Mouse (Mus musculus) lung, embryonic 15.5 days (tissue): ENCODE results near the gene Lrrc56. TPM values are rescaled to one million over a fixed set of nuclear protein-coding genes. Genes with fewer than 3 reads are reported as not detected.
A peak's percentile ranks its signal among the peaks of the same experiment; 100 is the strongest.

ENCODE experiments used
- ATAC-seq: fragments of 200-750 bp; cut with Nextera tagmentation; 2 replicates; pipeline ENCODE4 v1.8.0; 2017; ENCODE audit warnings: moderate number of reproducible peaks, borderline replicate concordance; ENCODE audit not compliant: low FRiP score, low TSS enrichment; ENCODE audit errors: extremely low read depth
- H3K27ac ChIP-seq: fragments of 300-500 bp; sonication (generic); 2 replicates; pipeline ENCODE4 v1.5.1; 2015; ENCODE audit warnings: moderate library complexity, mild to moderate bottlenecking, inconsistent platforms
- H3K27me3 ChIP-seq: fragments of 300-500 bp; sonication (generic); 2 replicates; pipeline ENCODE4 v1.6.1; 2015; ENCODE audit warnings: inconsistent platforms
- H3K36me3 ChIP-seq: fragments of 300-500 bp; sonication (generic); 2 replicates; pipeline ENCODE4 v1.6.1; 2015; ENCODE audit warnings: inconsistent platforms
- H3K4me1 ChIP-seq: fragments of 300-500 bp; sonication (generic); 2 replicates; pipeline ENCODE4 v1.6.1; 2015; ENCODE audit warnings: inconsistent platforms
- H3K4me2 ChIP-seq: fragments of 300-500 bp; sonication (generic); 2 replicates; pipeline ENCODE4 v1.6.1; 2015; ENCODE audit warnings: inconsistent platforms, mild to moderate bottlenecking, moderate library complexity
- H3K4me3 ChIP-seq: fragments of 300-500 bp; sonication (generic); 2 replicates; pipeline ENCODE4 v1.5.1; 2015; ENCODE audit warnings: mild to moderate bottlenecking, inconsistent platforms
- H3K9ac ChIP-seq: fragments of 300-500 bp; sonication (generic); 2 replicates; pipeline ENCODE4 v1.6.1; 2015; ENCODE audit warnings: inconsistent platforms
- H3K9me3 ChIP-seq: fragments of 300-500 bp; sonication (generic); 2 replicates; pipeline ENCODE4 v1.6.1; 2016; ENCODE audit warnings: inconsistent platforms
- WGBS: fragments of 180-500 bp; shearing (Covaris S2); methylation state at CpG from one replicate; pipeline ENCODE4 v1.1.7; 2015; 5-methylcytosine and 5-hydroxymethylcytosine counted together
- polyA plus RNA-seq: library from polyadenylated mRNA; unstranded; fragments of >200 nt; fragmentation: Nextera tagmentation; extraction: Ambion mirVana; gene quantifications from 2 replicates; pipeline ENCODE4 v1.2.1, GENCODE M21; 2015

The Lrrc56 gene
- 5.8 and 6.9 TPM in 2 replicates for polyA plus RNA-seq

DNA sequence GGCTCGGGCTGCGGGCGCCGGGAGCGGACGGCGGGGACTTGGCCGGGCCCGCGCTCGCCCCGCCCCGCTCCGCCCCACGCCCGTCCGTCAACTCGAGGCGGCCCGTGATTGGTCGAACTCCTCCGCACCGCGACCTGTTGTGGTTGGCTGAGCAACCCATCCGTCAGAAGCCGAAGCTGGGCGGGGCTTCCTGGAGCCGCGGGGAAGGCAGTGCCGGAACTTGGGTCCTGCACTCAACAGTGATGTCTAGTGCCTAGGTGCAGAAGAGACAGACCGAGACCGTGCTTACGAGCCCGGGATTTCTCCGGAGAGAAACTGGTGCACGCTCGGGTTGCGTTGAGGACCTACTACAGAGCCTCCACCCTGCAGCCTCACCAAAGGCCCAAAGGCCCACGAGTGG is at the start of gene Lrrc56, which contains the start of gene Hras:
Lrrc56 (plus strand) TSS at position 210 of the 400 bp plus-strand sequence.
Hras (minus strand) TSS at position 58 of the 400 bp plus-strand sequence.
- peaks cover 32% of the 10 kb centered on the region for H3K36me3 ChIP-seq
- peak within 1 kb of the TSS; percentile 95 for H3K4me2 ChIP-seq
- no peaks in the 10 kb centered on the region; the same call in 1 of the 2 replicates for H3K27me3 ChIP-seq
- no peaks in the 10 kb centered on the region for H3K9me3 ChIP-seq
- peaks cover 25% of the 10 kb centered on the region for H3K4me1 ChIP-seq
- ATAC-seq: peak; percentile 94
- WGBS: 0% methylated on average over 28 of the region's 39 CpGs
- H3K9ac ChIP-seq: peak within 1 kb of the TSS; percentile 97
- H3K27ac ChIP-seq: peak within 1 kb of the TSS; percentile 88
- H3K4me3 ChIP-seq: peak within 1 kb of the TSS; percentile 92

- no peak overlapping the region for H3K27ac ChIP-seq
- H3K9ac ChIP-seq: no peak overlapping the region
- peaks cover 17% of the 10 kb centered on the region for H3K36me3 ChIP-seq
- ATAC-seq: no peak
- H3K4me2 ChIP-seq: no peak overlapping the region
- no peaks in the 10 kb centered on the region for H3K9me3 ChIP-seq
- H3K27me3 ChIP-seq: no peaks in the 10 kb centered on the region
- no peak overlapping the region for H3K4me3 ChIP-seq
- H3K4me1 ChIP-seq: no peaks in the 10 kb centered on the region
- 83% methylated on average over 3 of the region's 3 CpGs for WGBS
These were observed 49.3 kb upstream of the Lrrc56 start for GRCm38 (mm10) chr7:141144650-141145049.

DNA sequence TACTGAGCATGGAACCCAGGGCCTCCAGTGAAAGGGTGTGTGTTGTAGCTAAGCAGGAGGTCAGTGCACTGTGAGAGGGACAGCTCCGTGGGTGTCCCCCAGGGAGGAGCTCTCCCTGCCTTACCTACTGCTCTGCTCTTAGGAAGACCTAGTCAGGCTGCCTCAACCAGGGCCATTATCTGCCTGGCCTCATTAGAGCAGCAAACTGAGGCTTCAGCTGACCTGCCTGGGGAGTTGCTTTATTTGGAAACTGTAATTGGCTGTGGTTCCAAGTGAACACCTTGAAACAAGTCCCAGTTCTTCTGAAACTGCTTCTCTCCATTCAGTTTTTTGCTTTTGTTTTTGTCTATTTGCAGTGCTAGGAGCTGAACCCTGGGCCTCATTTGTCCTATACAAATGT is 48.6 kb upstream of the Lrrc56 start:
- Histone ChIP-seq H3K9ac (no peak overlapping the region), H3K4me3 (no peak overlapping the region)

GRCm38 (mm10) chr7:141146043-141146595 is 47.8 kb upstream of the Lrrc56 start:
- Histone ChIP-seq H3K4me1 (no peaks in the 10 kb centered on the region), H3K36me3 (peaks cover 19% of the 10 kb centered on the region), H3K4me3 (no peak overlapping the region), H3K9ac (no peak overlapping the region), H3K9me3 (no peaks in the 10 kb centered on the region), H3K27ac (no peak overlapping the region), H3K4me2 (no peak overlapping the region), H3K27me3 (no peaks in the 10 kb centered on the region)
- ATAC-seq: no peak
- 94% methylated on average over 12 of the region's 12 CpGs for WGBS

More for the DNA sequence above, 48.6 kb upstream of the Lrrc56 start:
- ATAC-seq: no peak
- Histone ChIP-seq H3K4me2 (no peak overlapping the region), H3K4me1 (no peaks in the 10 kb centered on the region), H3K27me3 (no peaks in the 10 kb centered on the region), H3K27ac (no peak overlapping the region), H3K36me3 (peaks cover 17% of the 10 kb centered on the region), H3K9me3 (no peaks in the 10 kb centered on the region)
- WGBS: 55% methylated on average over 1 of the region's 1 CpGs

- no peak for ATAC-seq
- Histone ChIP-seq H3K4me1 (no peaks in the 10 kb centered on the region), H3K9me3 (no peaks in the 10 kb centered on the region), H3K4me3 (no peak overlapping the region), H3K9ac (no peak overlapping the region), H3K27ac (no peak overlapping the region), H3K27me3 (no peaks in the 10 kb centered on the region), H3K36me3 (peaks cover 19% of the 10 kb centered on the region), H3K4me2 (no peak overlapping the region)
- WGBS: 75% methylated on average over 6 of the region's 6 CpGs
These were observed 46.9 kb upstream of the Lrrc56 start for GRCm38 (mm10) chr7:141147044-141147443.

DNA sequence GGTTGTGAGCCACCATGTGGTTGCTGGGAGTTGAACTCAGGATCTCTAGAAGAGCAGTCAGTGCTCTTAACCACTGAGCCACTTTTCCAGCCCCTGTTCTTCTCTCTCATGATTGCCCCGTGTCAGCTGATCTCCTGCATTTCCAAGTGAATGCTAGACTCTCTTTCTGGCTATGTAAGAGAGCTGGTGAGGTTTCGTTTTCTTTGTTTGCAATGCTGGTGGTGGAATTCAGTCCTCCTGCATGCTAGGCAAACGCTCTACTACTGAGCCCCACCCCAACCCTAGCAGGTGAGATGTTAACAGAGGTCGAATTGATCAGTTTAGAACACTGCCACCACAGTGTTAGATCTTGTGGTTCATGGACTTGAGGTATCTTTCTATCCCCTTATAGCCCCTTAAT is 45.3 kb upstream of the Lrrc56 start:
- H3K4me1 ChIP-seq: no peaks in the 10 kb centered on the region
- H3K27me3 ChIP-seq: no peaks in the 10 kb centered on the region
- no peak overlapping the region for H3K9ac ChIP-seq
- H3K9me3 ChIP-seq: no peaks in the 10 kb centered on the region
- no peak for ATAC-seq
- no peak overlapping the region for H3K4me3 ChIP-seq
- H3K27ac ChIP-seq: no peak overlapping the region
- peaks cover 25% of the 10 kb centered on the region for H3K36me3 ChIP-seq
- 59% methylated on average over 4 of the region's 4 CpGs for whole genome bisulfite sequencing
- no peak overlapping the region for H3K4me2 ChIP-seq

DNA sequence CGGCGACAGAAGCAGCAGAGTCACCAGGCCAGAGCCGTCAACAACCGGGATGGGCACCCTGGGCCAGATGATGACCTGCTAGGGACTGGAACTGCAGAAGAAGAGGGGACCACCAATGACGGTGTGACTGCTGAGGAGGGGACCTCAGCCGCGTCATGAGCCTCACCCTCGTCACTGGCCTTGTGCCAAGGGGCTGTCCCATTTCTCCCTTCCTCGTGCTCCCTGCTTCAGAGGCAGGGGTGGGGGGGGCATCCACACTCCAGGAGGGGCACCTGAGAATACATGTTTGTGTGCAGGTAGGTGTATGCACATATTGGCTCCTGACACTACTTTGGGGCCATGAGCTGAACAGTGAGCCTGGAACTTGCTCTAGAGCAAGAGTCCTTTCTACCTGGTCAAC is 38.6 kb upstream of the Lrrc56 start:
- no peak overlapping the region for H3K27ac ChIP-seq
- H3K4me1 ChIP-seq: no peaks in the 10 kb centered on the region
- no peak overlapping the region for H3K9ac ChIP-seq
- H3K9me3 ChIP-seq: no peaks in the 10 kb centered on the region
- 69% methylated on average over 9 of the region's 9 CpGs for WGBS
- H3K4me2 ChIP-seq: no peak overlapping the region
- H3K4me3 ChIP-seq: no peak overlapping the region
- peaks cover 47% of the 10 kb centered on the region for H3K36me3 ChIP-seq
- ATAC-seq: no peak
- no peaks in the 10 kb centered on the region for H3K27me3 ChIP-seq

DNA sequence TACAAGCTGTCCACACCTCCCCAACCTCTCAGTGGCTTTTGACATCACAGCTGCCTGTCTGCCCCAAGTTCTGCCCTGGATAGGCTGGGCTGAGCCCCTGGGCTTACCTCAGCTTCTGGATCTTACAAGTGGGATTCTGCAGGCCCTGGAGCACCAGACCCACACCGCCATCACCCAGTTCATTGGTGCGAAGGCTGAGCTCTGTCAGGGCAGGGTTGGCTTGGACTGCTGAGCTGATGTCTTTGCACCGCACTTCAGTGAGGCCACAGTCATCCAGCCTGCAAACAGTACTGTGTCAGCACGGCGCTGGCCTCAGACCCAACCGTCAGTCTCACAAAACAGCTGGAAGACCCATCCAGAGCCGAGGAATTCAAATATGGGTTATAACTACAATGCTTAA is 29.6 kb upstream of the Lrrc56 start:
- 92% methylated on average over 7 of the region's 7 CpGs for WGBS
- no peak for ATAC-seq

DNA sequence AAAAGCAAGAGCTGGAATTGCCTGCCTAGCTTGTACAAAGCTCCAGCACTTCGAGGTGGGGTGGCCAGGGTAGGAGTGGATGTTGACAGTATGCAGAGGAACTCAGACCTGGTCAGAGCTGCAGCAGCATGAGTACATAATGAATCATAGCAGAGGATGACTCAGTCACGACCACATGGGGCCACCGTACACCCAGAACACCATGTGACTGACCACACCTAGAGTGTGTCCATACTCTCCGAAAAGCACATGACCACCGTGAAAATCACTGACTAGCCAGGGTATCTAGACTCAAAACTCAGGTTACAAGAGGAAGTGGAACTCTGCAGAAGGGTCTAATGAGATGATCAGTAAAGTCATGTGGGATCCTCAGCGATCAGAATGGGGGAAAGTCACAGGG is 29.1 kb upstream of the Lrrc56 start:
- no peak for ATAC-seq

More for the DNA sequence above, 29.6 kb upstream of the Lrrc56 start:
- Histone ChIP-seq H3K4me2 (no peak overlapping the region), H3K4me1 (peaks cover 20% of the 10 kb centered on the region), H3K36me3 (peaks cover 58% of the 10 kb centered on the region), H3K4me3 (no peak overlapping the region), H3K27me3 (no peaks in the 10 kb centered on the region), H3K9ac (no peak overlapping the region), H3K27ac (no peak overlapping the region), H3K9me3 (no peaks in the 10 kb centered on the region)

GRCm38 (mm10) chr7:141167901-141168517 is 25.9 kb upstream of the Lrrc56 start:
- Histone ChIP-seq H3K4me3 (peak overlapping the region; percentile 54), H3K36me3 (peaks cover 23% of the 10 kb centered on the region), H3K9ac (peak overlapping the region; percentile 67), H3K9me3 (no peaks in the 10 kb centered on the region), H3K27me3 (no peaks in the 10 kb centered on the region), H3K4me1 (peaks cover 29% of the 10 kb centered on the region), H3K4me2 (peak overlapping the region; percentile 69), H3K27ac (peak overlapping the region; percentile 85)
- WGBS: 9% methylated on average over 7 of the region's 7 CpGs
- ATAC-seq: peak; percentile 6; the same call in 1 of the 2 replicates

More for the DNA sequence above, 29.1 kb upstream of the Lrrc56 start:
- Histone ChIP-seq H3K4me2 (no peak overlapping the region), H3K9me3 (no peaks in the 10 kb centered on the region), H3K4me1 (peaks cover 25% of the 10 kb centered on the region), H3K4me3 (no peak overlapping the region), H3K27me3 (no peaks in the 10 kb centered on the region), H3K27ac (no peak overlapping the region), H3K9ac (no peak overlapping the region), H3K36me3 (peaks cover 54% of the 10 kb centered on the region)
- 74% methylated on average over 6 of the region's 6 CpGs for WGBS

- Histone ChIP-seq H3K4me1 (peaks cover 34% of the 10 kb centered on the region), H3K36me3 (peaks cover 18% of the 10 kb centered on the region)
- under 1% methylated on average over 22 of the region's 22 CpGs for WGBS
These were observed 25.4 kb upstream of the Lrrc56 start for GRCm38 (mm10) chr7:141168518-141168953.

DNA sequence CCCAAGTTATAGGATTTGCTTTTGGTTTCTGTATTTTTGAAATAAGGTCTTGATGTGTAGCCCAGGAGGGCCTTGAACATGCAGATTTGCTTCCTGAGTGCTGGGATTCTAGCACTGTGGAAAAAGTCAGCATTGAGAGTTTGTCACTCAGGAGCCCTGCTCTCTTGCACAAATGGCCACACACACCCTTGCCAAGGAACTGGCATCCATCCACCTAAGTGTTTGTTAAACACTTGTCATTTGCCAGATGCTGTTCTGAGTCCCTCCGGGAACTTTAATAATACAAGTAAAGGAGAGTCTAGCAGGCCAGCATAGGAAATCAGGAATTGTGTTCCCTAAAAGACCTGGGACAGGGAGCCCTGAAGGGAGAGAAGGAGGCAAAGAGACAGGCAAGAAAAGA is 24.7 kb upstream of the Lrrc56 start:
- 41% methylated on average over 1 of the region's 1 CpGs for WGBS
- no peak for ATAC-seq
- Histone ChIP-seq H3K27ac (peak overlapping the region; percentile 85), H3K27me3 (no peaks in the 10 kb centered on the region), H3K9me3 (no peaks in the 10 kb centered on the region), H3K4me3 (no peak overlapping the region), H3K4me1 (peaks cover 37% of the 10 kb centered on the region), H3K9ac (no peak overlapping the region), H3K36me3 (peaks cover 12% of the 10 kb centered on the region; the same call in 1 of the 2 replicates), H3K4me2 (peak overlapping the region; percentile 69; the same call in 1 of the 2 replicates)

More at GRCm38 (mm10) chr7:141168518-141168953, 25.4 kb upstream of the Lrrc56 start:
- H3K27me3 ChIP-seq: no peaks in the 10 kb centered on the region
- no peaks in the 10 kb centered on the region for H3K9me3 ChIP-seq
- peak overlapping the region; percentile 67 for H3K9ac ChIP-seq
- peak overlapping the region; percentile 54 for H3K4me3 ChIP-seq
- peak; percentile 63 for ATAC-seq
- H3K4me2 ChIP-seq: peak overlapping the region; percentile 69
- H3K27ac ChIP-seq: peak overlapping the region; percentile 85
